Mouse (Mus musculus): ENCODE measurements around the gene Shc3. TPM values are rescaled to one million over a fixed set of nuclear protein-coding genes. Genes with fewer than 3 reads are reported as not detected.

Gene Shc3
- polyA plus RNA-seq, 1 experiment = 0.21 TPM

DNA sequence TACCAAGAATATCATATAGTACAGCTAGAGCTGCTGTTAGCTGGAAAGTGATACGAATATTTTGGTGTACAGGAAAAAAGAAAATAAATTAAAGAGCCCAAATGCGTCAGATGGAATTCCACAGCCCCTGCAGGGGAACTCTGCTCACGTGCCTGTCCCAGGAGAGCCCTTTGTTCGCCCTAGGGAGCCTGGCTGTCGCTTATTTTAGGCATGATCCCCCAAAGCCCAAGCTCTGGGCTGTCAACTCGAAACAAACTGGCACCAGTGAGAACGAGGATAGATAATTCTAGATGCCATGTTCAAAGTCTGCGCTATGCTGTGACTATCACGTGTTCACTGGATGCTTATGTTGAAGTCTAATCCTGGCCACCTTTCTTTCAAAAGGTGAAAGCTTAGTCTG is 892 bp upstream of the Shc3 start:
- DNase-seq (ENCODE audit: low read depth, low spot score) = no peak
- WGBS = 15% methylated on average over 9 of the region's 9 CpGs

DNA sequence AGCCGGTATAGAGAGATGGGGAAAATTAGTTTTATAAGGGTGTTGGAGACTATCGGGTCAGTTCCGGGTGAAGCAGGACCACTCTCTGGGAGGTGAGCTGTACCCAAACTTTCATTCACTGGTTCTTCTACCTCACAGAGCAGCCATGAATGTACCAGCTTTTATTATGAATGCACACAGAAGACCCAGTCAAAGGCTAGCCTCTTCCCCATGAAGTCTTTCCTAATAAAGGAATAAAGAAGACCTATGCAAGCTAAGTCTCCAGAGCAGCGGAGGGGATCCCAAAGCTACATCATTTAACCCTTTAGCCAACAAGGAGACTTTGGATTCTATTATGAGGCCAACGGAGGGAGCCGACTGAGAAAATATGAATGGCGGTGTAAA is 458 bp upstream of the Shc3 start:
- no peak for DNase-seq (ENCODE audit: low read depth, low spot score)
- WGBS = 11% methylated on average over 7 of the region's 7 CpGs

DNA sequence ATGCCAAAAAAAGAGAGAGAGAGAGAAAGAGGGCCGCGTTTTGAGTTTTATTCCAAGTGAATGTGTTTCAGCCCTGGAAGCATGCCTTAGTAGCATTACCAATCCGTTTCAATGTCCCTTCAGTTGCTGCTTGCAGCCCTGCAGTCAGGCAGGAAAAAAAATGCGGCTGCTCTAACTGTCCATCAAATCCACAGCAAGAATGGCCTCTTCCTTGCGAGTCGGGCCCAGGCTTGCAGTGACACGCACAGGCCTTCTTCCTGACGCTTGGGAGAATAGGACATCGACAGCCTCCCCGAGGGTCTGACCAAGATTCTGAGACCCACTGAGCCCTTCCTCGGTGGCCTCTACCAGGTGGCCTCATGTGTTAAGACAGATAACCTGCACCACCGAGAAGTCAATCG is 718 bp downstream of the Shc3 start:
- no peak for DNase-seq (ENCODE audit: low read depth, low spot score)
- 27% methylated on average over 13 of the region's 13 CpGs for WGBS

DNA sequence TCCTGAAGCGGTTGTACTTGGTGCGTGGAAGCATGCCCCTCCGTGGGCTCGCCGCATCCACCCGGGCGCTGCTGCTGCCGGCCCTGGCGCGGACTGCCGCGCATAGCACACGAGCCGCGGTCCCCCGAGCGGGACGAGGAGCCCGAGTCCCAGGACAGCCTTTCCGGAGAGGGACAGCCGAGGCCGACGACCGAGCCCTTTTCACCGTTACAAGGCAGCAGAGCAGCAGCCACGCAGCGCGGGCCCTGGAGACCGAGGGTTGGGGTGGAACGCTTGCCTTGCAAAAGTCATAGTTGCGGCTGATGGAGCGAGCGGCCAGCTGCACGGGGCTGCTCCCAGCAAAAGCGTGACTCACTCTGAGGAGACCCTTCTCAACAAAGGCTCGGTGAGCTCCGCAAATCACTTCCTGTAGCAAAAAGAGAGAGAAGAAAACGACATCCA is 1.8 kb downstream of the Shc3 start:
- no peak for DNase-seq (ENCODE audit: low read depth, low spot score)
- WGBS = 2% methylated on average over 38 of the region's 38 CpGs

DNA sequence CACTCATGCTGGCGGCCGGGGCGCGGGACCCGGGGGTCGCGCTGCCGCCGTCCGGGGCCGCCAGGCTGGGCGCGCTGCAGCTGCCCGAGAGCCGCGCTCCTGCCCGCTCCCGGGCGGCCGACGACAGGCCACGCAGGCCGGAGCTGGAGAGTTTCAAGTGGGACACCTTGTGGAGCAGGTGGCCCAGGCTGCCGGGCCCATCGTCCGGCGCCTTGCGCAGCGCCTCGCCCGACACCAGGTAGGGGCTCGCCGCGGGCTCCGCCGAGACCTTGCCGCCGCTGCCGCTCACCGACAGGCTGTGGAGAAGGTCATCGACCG is 2.2 kb downstream of the Shc3 start:
- 2% methylated on average over 30 of the region's 42 CpGs for WGBS
- no peak for DNase-seq (ENCODE audit: low read depth, low spot score)

DNA sequence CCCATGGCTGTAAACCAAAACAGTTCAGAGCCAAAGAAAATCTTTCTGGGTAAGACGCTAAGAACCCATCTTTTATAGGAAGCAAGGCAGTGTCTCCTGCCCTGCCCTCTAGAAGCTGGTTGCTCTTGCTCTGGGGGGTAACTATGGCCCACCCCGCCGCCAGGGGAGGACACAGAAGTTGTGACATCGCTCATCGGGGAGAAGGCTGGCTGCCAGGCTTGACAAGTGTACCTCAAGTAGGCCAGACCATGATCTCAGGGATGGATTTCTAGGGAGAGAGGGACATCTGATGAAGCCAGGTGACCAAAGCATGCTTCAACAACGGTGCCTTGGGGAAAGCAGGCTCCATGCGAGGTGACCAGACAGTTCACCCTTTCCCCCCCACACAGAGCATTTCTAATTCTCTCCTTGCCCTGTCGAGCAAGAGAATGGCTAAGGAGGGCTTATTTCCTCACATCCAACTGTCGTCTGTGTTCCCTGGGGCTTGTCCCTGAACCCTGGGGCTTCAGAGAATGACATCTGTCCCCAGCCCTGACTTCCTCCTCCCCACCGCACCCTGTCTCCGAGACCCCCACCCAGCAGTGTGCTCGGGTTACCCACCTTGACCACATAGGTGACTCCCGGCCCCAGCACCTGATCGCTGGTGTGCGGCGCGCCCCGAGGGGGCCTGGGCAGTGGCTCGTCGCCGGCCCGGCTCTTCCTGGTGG is 2.7 kb downstream of the Shc3 start:
- no peak for DNase-seq (ENCODE audit: low read depth, low spot score)
- 16% methylated on average over 22 of the region's 22 CpGs for WGBS

DNA sequence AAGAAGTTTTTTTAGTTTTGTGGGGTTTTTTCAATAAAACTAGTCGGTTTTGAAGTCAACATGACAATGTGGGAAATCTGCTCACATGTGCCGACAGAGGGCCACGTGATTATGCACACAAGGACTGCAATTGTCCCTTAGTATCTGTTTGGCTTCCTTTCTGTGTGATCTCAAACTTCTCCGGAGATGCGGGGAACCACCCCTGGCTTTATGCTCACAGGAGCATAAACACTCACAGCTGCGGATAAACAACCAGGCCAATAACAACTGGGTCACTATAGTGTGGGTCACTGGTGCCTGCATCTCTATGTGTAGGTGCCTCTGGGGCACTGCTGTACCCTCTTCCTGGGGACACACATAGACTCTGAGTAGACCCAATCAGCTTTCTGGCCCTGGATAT is 4.5 kb downstream of the Shc3 start:
- no peak for DNase-seq (ENCODE audit: low read depth, low spot score)
- WGBS = 50% methylated on average over 6 of the region's 6 CpGs

DNA sequence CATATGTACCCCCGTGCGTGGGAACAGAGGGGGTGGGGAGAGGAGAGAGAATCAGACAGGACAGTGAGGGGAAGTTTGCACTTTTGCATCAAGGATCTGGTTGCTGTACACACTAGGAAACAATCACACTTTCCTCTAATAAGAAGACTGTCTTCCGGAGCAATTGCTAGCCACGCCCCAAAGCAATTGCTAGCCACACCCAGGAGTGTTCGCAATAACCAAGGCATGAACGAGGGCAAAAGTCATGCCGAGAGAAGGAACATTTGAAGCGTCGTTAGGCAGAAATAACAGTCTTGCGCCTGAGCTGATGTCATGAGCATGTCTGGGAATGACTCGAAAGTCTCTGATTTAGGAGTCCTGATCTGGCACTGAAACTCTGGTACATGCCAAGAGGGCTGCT is 15.9 kb downstream of the Shc3 start:
- WGBS = 36% methylated on average over 11 of the region's 11 CpGs

DNA sequence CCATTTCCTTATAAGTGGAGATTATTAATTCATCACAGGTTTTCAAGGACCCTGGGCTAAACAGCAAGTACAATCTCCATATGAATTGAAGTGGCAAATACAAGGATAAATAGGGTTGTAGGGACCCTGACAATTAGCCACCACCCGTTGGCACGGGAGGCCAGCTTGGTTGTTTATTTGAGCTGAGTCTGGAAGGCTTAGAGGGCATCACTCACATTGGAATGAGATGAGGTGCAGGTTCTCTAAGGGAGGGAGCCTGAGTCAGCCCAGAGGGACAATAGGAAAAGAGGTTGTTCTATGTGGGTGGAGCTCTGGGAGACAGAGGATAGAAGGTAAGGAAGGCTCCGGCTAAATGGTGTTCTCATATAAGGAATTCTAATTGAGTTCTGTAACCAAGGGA is 17.0 kb downstream of the Shc3 start:
- DNase-seq (ENCODE audit: low read depth, low spot score) = no peak
- 75% methylated on average over 3 of the region's 3 CpGs for WGBS

More for the DNA sequence above, 15.9 kb downstream of the Shc3 start:
- peak; percentile 62 for DNase-seq (ENCODE audit: low read depth, low spot score)

DNA sequence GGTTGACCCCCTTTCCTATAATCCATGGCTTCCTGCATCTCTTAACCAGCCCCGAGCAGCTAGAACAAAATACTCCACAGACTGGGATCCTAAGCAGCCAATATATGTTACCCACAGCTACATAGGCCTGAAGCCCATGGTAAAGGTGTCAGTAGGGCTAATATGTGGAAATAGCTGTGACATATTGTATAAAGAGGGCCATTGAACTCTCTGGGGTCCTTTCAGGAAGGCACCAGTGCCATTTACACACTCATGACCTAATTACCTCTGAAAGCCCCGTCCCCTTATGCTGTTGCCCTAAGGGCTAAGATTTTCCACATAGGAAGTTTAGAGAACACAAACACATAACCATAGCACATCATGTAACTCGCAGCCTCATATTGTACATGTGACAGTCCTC is 17.4 kb downstream of the Shc3 start:
- DNase-seq (ENCODE audit: low read depth, low spot score) = no peak
- WGBS = 93% methylated on average over 3 of the region's 3 CpGs

DNA sequence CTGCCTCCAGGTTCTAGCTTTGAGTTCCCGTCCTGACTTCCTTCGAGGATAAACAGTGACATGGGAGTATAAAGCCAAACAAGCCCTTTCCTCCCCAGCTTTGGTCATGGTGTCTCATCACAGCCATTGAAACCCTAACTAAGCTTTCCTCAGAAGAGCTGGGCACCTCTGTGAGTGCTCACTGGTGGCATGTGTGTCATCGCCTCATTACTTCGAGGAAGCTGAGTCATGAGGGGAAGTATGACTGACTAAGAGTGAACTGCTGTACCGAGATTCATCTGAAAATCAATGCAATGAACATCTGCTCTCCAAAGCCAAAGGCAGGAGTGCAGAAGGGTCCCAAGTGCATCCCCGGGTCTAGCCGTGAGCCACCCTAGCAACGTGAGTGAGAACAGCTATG is 29.4 kb downstream of the Shc3 start:
- 82% methylated on average over 8 of the region's 8 CpGs for WGBS
- DNase-seq (ENCODE audit: low read depth, low spot score) = no peak

DNA sequence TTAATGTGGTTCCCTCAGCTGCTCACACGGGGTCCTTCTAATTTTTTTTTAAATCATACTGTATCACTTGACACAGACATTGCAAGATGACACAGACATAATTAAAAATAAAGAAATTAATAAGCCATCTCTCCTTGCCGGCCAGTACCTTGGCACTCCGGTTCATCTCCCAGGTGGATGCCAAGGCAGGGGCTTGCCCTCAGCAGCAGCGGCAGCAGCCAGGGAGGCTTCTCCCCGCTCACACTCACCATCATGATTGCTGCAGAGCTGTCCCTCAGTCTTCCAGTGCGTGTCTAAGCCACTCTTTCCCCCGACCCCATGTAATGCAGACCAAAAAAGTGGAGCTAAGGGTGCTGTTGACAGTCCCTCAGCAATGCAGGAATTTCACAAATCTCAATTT is 33.9 kb downstream of the Shc3 start:
- DNase-seq (ENCODE audit: low read depth, low spot score) = no peak
- 83% methylated on average over 7 of the region's 7 CpGs for WGBS

DNA sequence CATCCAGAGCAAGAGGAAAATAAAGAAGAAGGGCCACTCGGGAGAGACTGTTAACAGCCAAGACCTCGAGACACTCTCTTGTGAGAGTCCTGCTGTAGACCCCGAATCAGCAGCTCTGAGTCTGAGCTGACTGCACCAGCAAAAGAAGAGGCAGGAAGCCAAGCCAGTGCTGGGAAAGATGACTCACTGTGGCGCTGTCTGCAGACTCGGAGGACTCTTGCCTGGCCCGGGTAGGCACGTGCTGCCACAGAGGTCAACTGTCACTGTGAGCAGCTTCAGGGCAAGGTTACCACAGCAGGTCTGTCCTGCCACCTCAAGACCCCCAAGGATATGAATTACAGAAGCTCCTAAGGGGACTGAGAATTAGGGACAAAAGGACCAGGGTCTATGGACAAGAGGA is 42.7 kb downstream of the Shc3 start:
- no peak for DNase-seq (ENCODE audit: low read depth, low spot score)
- WGBS = 13% methylated on average over 7 of the region's 7 CpGs

DNA sequence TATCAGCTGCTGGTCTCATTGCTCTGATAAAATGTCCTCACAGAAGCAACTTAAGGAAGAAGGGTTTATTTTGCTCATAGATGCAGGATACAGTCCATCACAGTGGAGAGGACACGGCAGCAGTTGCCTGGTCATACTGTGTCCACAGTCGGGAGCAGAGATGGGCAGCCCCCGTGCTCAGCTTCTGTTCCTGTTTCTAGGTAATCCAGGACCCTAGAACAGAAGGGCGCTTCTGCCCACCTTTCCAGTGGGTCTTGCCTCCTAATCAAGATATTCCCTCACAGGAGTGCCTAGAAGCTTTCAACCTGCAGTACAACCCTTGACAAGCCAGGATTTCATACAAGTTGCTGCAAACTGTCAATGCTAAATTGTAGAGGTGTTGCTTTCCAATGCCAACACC is 44.9 kb downstream of the Shc3 start:
- 86% methylated on average over 4 of the region's 4 CpGs for WGBS
- no peak for DNase-seq (ENCODE audit: low read depth, low spot score)

DNA sequence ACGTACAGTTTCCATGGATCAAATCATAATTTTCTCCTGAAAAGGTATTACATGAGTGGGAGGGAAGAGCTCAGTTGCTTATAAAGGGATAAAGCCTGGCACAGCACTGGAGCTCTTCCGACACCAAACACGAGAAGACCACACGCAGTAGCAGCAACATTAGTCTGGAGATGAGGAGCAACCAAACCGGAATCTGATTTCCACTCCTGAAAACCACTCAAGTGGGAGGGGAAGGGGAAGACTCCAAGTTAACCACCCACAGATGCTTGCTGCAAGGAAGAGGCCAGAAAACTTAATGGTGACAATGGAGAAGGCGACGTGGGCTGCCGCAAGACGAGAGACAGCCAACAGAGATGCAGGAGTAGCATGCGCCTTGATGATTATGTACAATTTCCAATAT is 45.9 kb downstream of the Shc3 start:
- WGBS = 94% methylated on average over 10 of the region's 10 CpGs
- no peak for DNase-seq (ENCODE audit: low read depth, low spot score)

DNA sequence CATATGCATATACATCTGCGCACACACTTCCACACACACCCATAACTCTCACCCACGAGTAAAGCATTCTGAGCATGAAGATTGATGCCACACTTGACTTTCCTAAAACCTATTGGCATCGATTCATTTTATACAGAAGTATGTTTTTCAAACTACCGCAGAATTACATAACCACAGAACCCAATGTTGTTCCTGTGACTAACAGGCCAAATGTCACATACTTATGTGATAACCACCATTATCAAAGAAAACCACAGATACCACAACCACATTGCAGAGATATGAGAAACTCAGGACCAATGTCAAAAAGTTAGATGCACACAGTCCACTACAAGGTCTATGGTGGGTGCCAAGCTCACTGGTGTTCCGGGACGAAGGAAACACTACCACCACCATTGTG is 50.3 kb downstream of the Shc3 start:
- 84% methylated on average over 6 of the region's 6 CpGs for WGBS

DNA sequence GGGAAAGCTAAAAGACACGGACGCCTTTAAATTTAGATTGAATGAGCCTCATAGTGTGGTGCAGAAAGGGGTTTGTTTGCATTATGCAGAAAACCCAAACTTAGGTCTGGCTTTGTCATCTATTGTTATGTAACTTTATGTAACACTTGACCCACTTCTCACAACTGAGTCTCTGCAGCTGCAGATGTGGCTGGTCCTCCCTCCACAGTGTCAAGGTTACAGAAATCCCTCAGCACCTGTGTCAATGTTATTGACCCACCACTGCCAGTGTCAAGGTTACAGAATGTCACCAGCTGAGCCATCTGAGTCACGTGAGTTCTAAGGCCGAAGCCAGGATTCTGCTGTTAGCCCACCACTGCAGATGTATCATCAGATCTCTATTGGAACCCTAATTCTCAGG is 51.3 kb downstream of the Shc3 start:
- DNase-seq (ENCODE audit: low read depth, low spot score) = no peak
- WGBS = 68% methylated on average over 4 of the region's 4 CpGs

More for the DNA sequence above, 50.3 kb downstream of the Shc3 start:
- no peak for DNase-seq (ENCODE audit: low read depth, low spot score)

DNA sequence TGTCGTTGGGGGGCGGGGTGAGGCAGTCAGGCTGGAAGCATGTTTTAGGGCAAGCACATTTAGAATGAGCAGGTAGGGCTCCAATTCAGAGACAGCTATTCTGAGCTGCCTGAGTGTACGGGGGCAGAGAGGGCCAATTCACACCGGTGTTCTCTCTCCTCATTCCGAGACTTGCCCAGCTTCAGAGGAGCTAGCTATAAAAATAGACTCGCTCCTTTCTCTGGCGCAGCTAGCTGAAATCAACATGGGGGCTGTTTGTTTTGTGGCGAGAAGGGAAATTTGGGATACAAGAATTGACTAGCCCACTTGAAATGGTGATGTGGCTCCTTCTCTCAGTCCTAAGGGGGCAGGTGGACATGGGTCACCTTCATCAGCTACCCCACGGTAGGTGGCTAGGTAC is 60.4 kb downstream of the Shc3 start:
- 76% methylated on average over 9 of the region's 9 CpGs for WGBS
- no peak for DNase-seq (ENCODE audit: low read depth, low spot score)

DNA sequence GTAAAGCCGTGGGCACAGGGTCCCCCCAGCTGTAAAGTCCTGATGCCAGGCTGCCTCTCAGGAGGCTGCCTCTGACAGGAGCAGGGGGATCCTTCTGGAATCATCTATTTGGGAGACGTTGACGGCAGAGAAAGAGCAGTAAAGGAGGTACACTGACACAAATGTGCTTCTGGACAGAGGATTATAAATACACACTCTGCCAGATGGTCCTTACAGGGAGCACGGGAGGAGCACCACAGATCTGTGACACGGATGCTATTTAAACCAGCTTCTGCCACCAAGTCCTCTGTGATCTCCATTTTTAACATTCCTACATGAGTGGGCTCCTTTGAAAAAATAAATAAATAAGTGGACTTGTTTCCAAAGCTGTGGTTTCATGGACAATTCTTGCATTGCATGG is 63.5 kb downstream of the Shc3 start:
- 81% methylated on average over 5 of the region's 5 CpGs for WGBS
- DNase-seq (ENCODE audit: low read depth, low spot score) = no peak

DNA sequence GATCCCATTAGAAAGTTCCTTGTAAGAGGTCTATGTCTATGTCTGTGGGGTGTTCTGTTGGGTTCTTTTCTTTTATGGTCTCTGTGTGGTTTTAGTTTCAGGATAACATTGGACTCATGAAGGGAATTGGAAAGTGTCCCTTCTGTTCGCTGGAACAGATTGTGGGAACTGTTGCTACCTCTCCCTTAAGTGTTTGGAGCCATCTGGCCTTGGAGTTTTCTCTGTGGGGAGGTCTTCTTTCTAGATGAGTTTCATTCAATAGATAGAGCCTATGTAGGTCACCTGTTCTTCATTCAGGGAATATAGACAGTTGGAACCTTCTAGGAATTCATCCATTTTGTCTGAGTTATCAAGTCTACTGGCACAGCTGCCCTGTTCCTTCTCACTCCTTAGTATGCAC is 69.5 kb downstream of the Shc3 start:
- DNase-seq (ENCODE audit: low read depth, low spot score) = no peak
- 84% methylated on average over 1 of the region's 1 CpGs for WGBS

DNA sequence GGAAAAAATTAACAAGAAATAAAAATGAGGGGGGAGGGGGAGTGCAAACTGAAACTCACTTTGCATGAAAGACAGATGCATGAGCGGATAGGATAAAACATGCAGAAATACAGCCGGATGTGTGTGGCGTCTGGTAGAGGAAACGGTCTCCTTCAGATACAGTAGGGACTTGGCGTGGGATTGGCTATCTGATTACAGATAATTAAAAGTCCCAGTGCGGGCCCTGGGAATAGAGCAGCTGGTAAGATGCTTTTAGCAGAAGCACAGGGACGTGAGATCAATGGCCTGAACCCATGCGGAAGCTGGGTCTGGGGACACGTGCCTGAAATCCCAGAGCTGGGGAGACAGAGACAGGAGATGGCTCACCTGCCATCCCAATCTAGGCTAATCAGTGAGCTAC is 75.5 kb downstream of the Shc3 start:
- 85% methylated on average over 9 of the region's 9 CpGs for WGBS
- DNase-seq (ENCODE audit: low read depth, low spot score) = no peak

Data from large intestine, adult 2 months (tissue).